Mouse (Mus musculus): ENCODE data around the gene Mif.
"Not testable (repeated sequence)": the region's sequence is repeated elsewhere in the genome, so short reads cannot be mapped to it uniquely, and the experiment has no call there.

GRCm38 (mm10) chr10:75859786-75860470 lies at the start of gene Mif:
- TF ChIP-seq POU5F1 (IDR thresholded peaks at IDR 0.05; ENCODE audit: borderline replicate concordance, low read length); CTCF (conservative IDR thresholded peaks at IDR 0.05; ENCODE audit: low read length); NANOG (IDR thresholded peaks at IDR 0.05; ENCODE audit: borderline replicate concordance, low read length): not testable (repeated sequence)
